Mouse (Mus musculus) c-Kit-negative CD71-positive TER-119-positive erythroid progenitor cells, embryonic 14.5 days (primary cell): ENCODE results near the gene Fam83e.

Experiments
- DNase-seq: peaks from one replicate; pipeline ENCODE4 v3.0.0-alpha.2; 2013; ENCODE audit warnings: low read depth, low spot score

Gene Fam83e

DNA sequence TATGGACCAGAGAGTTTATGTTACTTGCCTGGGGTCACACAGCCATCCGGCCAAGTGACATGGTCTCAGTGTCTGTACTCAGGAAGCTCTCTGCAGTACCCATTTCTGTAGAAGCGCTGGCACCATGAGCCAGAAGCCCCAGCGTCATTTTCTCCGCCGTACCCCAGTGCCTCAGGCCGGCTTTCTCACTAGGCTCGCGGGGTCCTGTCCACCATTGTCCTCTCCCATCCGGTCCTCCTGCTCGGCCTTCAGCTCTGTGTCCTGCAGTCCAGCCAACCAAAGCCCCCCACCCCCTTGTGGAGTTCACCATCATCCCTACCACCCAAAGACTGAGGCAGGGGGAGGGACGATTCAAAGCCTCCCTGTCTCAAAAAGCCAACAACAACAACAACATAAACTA lies 19.4 kb upstream of the Fam83e start:
- DNase-seq = no peak

DNA sequence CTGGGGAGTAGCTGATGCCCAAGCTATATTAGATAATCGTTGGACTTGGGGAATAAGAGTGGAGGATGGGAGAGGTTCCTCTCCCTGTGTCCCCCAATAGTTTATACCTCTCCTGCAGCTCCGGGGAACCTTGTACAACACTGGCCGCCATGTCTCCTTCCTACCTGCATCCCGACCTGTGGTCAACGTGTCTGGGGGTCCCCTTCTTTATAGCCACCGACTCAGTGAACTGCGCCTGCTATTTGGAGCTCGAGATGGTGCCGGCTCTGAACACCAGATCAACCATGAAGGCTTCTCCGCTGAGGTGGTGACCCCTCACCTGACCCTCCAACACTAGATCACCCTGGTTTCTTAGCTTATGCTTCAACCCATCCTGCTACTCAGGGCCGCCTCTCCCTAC lies 18.7 kb upstream of the Fam83e start:
- no peak for DNase-seq

DNA sequence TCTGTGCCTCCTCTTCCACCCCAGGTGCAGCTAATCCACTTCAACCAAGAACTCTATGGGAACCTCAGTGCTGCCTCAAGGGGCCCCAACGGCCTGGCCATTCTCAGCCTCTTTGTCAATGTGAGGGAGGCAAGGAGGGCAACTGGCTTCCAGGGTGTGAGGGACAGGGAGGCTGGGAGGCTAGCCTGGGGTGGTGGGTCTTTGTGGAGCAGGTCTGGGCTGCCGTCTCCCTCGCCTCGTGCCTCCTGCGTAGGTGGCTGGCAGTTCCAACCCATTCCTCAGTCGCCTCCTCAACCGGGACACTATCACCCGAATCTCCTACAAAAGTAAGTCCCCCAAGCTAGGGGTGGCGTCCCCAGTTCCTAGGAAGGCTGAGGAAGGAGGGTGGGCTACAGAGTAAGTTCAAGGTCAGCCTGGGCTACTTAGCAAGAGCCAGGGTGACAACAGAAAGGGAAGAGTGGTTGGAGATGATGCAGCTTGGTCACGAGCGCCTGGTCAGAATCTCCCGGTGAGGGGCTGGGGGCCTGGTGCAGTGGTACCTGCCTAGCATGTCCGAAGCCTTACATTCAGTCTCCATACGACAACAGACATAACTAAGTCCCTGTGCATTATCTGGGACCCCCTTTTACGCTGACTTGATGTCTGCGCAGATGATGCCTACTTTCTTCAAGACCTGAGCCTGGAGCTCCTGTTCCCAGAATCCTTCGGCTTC lies 18.0 kb upstream of the Fam83e start:
- DNase-seq = no peak

DNA sequence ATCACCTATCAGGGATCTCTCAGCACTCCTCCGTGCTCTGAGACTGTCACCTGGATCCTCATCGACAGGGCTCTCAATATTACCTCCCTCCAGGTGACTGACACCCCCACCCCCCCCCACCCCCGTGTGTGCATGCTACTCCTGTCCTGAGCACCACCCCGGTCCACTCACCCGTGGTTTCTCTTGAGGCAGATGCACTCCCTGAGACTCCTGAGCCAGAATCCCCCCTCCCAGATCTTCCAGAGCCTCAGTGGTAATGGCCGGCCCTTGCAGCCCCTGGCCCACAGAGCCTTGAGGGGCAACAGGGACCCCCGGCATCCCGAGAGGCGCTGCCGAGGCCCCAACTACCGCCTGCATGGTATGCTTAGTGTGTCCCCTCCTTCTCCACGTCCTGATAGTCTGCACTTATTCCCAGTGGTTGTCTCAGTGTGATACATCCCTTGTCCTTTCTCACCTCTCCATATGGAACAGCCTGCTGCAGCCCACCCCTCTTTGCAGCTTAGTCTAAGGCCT lies 17.4 kb upstream of the Fam83e start:
- DNase-seq = no peak

DNA sequence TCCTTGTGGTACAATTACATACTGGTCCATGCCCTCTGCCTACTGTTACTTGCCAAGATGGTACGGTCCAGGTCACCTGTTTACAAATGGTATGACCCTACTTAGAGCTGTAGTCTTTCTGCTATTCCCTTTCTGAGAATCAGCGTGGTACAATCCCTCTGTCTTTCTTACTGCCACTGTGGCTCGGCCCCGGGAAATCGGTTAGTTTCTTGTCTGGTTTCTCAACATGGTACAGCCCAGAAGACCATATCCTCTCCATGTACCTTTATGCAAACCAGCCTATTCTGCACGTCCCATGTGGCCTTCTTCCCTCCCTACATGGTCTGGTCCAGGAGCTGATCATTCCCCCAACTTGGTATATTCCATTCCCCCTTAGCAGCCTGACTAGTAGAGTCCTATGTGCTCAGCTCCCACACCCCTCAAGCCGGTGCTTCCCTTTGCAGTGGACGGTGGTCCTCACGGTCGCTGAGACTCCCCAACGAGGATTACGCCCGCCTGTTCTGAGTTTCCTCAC lies 16.9 kb upstream of the Fam83e start:
- no peak for DNase-seq

DNA sequence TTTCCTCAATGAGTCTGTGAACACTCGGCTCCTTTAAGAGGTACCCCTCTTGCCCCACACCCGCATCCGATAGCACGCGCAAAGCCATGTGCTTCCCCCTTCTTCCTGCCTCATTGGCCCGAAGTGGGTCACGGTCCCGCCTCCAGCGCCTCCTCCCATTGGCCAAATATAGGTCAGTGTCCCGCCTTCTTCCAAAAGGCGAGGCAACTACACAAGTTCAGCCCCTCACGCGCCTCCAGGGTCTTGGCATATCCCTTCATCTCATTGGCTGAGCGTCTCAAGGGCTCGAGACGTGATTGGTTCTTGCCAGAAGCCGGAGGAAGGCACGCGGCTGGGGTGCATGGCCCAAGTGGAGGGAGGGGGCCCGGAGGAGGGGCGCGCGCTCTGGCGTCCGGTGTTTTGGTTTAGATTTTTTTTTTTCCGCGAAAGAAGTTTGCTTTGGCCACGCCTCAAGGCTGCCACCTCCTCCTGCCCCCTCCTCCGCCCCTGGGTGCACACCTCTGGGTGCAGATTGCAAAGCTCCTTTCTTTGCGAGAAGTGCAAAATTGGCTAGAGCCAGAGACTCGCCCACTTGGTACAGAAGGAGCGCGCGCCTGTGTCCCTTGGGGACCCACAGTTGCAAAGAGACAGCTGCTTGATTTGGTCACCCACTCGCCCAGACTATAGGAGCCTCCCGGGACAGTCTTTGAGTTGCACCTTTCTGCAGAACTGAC lies 16.1 kb upstream of the Fam83e start, which contains the start of gene Dbp:
TSS of gene Dbp (plus strand) at position 359 of the 713 bp plus-strand sequence.
- DNase-seq = no peak

DNA sequence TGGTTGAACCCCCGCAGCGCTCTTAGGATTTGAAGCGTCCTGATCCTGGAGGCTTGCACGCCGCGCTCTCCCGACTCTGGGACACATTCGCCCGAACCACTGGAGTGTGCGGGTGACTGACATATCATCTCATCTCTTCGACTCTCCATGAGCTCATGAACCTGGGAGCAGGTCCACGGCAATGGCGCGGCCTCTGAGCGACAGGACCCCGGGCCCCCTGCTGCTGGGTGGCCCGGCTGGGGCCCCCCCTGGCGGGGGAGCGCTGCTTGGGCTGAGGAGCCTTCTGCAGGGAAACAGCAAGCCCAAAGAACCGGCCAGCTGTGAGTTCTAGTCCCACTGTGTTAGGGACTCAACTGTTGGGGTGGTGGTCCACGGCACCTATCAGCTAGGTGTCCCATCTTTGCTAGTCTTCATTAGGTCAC lies 15.6 kb upstream of the Fam83e start:
- DNase-seq = no peak

DNA sequence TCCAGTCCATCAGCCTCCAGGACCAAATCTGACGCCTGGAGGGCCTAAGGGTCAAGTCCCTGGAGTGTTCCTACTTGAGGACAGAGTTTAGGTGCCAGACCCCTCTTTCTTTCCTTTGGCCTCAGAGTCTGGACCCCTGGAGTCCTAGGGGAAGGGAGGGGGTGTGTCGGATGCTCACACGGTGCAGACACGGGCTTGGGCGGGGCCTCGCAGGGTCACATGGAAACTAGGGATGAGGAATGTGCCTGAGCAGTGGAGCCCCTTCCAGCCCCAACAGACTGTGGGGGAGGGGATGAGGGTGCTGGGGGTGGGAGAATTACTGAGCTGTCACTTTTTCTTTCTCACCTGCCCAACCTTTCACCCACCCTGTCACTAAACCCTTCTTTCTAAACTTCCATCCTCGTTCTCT lies 15.1 kb upstream of the Fam83e start:
- DNase-seq = no peak

DNA sequence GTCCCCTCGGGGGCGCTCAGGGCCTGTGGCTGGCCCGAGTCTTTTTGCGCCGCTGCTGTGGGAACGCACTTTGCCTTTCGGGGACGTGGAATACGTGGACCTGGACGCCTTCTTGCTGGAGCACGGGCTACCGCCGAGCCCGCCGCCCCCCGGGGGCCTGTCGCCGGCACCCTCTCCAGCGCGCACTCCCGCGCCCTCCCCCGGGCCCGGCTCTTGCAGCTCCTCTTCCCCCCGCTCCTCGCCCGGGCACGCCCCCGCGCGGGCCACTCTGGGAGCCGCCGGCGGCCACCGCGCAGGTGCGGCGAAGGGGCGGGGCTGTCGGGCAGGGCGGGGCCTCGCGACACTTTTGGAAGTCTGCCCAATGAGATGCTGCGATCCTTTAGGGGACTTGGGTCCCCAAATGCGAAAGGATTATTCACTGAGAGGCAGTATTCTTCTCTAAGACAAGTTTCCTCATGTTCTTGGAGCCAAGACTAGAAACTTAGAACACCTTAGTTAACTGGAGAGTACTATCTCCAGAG lies 14.2 kb upstream of the Fam83e start:
- no peak for DNase-seq

DNA sequence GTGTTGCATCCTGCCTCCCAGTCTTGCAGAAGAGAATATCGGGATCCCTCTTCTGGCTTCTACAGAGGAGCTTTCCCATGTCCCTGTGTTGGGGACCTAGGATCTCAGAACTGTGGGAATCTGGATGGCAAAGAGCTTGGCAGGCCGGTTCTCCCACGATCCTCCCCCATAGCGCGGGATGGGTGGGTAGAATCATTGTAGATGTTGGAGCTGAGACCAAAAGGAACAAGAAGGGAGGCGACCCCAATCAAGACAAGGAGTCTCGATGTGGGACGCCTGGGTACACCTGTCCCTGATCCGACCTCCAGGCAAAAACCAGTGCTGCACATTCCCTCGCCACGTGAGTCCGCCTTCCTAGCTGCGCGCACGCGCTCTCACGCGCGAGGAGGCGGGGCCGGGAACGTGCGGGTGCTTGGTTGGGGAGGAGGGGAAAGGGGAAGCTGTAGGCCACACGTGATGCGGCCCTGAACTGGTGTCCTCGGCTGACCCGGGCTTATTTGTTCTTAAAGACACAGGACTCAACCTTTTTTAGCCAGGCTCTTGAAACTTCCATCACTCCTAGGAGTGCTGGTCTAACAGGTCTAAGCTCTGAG lies 13.5 kb upstream of the Fam83e start:
- DNase-seq = no peak

DNA sequence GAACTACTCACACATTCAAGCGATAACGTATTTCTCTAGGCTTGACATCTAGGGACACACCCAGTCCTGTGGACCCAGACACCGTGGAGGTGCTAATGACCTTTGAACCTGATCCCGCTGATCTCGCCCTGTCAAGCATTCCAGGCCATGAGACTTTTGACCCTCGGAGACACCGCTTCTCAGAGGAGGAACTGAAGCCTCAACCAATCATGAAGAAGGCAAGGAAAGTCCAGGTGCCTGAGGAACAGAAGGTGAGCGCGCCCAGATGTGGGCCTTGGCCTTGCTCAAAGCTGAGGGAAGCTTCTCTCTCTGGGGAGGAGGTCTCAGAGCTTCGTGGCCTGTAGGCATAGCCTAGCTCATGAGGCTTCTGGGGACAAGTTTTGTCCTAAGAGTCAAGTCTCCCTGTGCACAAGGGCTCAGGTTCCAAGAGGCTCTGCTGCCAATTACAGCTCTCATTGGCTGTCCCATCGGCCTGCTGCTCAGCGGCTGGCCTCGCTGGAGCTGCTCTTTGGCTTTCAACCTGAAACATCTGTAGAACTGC lies 12.7 kb upstream of the Fam83e start:
- DNase-seq = no peak

DNA sequence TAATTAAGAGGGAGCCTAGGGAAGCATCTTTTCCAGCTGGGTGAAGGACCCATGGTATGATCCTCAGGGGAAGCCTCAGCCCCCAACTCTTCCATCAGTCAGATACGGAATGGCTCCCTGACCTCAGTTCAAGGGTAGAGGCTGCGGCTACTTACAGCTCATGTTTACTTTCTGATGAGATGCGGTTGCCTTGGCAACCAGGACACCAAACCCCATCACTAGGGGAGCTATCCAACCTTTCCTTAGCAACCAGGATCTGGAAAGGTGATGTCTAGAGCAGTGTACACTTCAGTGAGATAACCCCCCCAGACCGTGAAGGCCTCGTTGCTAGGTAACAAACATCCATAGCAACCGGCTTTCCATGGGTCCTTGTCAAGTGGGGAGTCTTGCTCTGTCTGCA lies 12.0 kb upstream of the Fam83e start:
- no peak for DNase-seq

DNA sequence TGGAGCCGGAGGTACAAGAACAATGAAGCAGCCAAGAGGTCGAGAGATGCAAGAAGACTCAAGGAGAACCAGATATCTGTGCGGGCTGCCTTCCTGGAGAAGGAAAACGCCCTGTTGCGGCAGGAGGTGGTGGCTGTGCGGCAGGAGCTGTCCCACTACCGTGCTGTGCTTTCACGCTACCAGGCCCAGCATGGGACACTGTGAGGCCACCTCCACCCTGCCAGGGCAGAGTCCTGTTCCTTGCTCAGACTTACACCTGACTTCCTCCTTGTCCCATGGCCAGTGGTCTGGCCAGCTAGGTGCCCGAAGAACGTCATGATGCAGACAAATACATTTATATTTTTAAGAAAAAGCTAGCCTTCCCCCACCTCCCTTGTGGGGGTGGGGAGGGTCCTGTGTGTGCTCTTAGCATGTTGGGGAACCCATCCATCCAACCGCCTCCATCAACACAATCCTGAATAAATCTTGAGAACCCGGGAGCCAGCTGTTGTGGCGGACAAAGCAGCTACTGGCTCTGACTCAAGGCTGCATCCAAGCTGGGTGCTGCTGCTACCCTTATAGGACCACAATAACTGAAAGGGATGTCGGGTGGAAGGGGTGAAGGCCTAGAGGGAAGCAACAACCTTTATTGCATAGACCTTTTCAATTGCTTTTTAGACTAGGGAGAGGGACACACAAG lies 11.2 kb upstream of the Fam83e start:
- no peak for DNase-seq

DNA sequence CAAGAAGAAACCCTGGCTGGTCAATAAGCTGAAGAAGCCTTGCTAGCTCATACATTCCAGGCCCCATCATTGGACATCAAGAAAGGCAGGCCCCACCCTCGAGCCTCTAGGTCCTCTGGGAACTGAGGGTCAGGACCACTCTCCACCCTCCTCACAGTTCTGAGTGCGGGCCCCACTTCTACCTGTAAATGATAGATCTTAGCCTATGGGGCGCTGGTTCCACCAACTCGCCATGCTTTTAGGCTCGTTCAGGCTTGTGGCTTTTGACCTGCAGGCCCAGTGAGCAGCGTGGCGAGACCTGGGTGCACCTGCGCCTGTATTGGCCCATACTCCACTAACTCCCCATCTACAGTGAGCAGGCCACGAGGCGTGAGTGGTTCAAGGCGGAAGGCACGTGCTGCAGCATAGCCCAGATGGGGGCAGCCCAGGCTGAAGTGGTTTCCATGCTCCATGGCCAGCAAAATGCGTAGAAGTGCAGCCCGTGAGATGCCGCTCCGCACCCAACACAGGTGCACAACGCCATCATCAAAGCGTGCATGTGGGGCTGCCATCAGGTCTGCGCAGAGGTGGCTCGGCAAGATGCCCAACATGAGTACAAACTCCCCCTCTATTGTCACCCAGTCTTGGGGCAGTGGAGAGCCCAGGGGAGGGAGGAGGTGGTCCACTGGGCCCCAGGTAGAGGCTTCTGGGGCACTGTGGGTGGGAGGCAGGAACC lies 10.4 kb upstream of the Fam83e start:
- DNase-seq = no peak

DNA sequence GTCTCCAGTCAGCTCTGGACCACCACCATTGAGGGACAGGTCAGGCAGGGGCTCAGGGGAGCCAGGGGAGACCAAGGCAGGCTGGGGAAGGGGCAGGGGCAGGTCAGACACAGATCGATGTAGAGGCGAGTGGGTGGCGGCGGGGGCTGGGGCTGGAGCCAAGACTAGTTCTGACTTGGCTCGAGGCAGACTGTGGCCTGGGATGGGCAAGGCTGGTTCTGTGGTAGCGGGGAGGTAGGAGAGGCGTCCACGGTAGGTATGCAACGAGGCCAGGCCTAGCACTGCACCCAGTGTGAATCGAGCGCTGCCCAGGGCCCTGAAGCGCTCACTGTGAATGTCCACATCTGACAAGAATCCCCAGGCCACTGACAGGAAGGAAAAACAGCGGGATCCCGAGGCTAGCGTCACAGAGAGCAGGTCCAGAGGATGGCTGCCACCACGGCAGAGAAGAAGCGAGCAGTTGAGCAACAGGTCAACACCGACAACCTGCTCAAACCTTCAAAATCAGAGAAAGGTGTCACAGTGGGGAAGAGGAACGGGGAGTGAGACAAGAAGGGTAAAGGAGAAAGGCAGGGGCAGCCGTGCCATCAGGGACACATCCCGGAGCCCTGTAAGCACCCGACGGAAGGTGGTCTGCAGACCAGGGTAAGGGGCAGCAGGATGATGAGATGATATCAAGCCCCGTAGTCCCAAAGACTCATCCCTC lies 9.5 kb upstream of the Fam83e start:
- no peak for DNase-seq

DNA sequence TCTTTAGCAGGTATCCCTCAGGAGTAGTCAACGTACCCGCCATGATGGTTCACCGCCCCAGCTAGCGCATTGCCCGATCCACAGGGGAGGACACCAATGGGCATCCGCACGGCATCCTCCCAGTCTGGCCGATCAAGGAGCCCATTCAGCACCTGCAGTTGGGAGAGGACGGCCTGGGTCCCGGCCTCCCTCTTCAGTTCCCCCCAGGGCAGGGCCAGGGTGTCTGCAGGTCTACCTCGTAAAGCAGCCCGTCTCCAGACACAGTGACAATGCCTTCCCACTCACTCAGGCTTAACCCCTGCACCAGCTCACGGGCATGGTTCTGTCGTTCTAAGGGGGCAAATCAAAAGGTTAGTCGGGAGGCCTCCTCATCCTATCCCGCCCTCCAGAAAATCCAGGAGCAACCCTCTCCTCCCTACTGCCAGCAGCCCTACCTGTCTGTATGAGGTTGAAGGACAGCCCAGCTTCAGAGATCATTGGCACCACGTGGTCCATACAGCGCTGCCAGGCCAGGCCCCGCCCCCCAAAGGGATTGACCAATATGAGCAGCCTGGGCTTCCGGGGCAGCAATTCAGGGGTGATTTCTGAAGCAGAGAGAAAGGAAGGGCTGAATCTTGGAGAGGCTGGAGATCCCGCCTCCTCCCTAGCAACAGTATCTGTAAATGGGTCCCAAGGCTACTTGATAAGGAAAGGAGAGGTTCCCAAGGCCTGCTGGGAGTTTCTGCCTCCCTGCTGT lies 8.8 kb upstream of the Fam83e start:
- no peak for DNase-seq

DNA sequence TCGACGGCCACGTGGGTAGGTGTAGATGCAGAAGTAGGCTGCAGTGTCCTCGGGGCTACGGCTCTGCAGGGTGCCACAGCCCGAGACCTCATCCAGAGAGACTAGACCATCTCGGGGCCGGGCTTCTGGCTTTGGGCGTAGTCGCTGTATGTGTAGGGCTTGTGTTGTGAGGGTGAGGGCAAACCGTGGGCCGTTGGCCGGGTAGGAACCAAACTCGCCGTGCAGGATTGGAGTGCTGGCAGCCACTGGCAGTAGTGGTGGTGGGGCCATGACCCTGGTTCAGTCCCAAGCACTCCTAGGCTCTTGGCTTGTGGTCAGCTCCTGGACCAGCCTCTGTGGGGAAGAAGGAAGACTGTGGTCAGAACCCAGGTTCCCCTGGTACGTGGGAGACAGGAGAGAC lies 7.6 kb upstream of the Fam83e start:
- DNase-seq = no peak

DNA sequence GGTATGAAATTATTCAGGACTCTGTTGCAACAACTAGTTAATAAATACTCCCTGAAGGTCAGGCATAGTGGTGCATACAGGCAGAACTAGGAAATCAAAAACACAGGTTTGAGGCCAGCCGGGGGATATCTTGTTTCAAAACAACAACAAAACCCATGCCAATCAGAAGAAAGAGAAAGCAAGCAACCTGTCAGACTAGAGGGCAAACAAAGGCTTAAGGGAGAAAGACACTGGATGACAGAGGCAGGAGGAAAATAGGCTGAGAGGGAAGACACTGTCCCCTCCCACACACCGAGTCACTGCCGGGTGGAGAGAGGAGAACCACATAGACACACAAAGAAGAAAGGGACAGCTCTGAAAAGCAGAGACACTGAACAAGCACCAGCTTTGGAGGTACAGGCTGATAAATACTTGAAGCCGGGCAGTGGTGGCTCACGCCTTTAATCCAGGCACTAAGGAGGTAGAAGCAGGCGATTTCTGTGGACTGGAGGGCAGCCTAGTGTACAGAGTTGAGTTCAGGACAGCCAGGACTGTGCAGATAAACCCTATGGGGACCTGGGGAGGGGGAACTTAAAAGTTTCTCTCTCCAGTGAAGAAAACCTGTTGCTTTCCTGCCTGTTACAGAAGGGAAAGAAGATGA lies 7.0 kb upstream of the Fam83e start:
- DNase-seq = no peak

DNA sequence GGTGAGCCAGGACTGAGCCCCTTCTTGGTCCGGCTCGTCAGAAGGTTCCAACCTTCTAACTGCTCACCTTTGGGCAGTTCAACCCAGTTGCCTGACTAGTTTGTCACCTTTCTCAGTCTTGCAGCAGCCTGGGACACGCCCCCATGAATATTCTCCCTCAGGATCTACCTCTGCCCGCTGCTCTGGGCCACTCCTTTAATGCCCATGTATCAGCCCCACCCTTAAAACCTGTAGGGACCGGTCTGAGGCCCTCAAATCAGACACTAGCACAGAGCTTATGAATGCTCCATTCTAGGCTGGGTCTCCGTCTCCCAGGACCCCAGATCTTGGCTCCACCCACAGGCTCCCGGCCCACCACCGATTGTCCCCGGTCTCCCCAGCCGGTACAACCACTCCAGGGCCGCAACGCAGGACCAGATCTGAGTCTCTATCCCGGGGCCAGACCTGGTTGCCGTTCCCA lies 6.4 kb upstream of the Fam83e start:
- peak; percentile 61 for DNase-seq
